ENCODE assay signal across 9 mouse cellular contexts in the genomic region with DNA sequence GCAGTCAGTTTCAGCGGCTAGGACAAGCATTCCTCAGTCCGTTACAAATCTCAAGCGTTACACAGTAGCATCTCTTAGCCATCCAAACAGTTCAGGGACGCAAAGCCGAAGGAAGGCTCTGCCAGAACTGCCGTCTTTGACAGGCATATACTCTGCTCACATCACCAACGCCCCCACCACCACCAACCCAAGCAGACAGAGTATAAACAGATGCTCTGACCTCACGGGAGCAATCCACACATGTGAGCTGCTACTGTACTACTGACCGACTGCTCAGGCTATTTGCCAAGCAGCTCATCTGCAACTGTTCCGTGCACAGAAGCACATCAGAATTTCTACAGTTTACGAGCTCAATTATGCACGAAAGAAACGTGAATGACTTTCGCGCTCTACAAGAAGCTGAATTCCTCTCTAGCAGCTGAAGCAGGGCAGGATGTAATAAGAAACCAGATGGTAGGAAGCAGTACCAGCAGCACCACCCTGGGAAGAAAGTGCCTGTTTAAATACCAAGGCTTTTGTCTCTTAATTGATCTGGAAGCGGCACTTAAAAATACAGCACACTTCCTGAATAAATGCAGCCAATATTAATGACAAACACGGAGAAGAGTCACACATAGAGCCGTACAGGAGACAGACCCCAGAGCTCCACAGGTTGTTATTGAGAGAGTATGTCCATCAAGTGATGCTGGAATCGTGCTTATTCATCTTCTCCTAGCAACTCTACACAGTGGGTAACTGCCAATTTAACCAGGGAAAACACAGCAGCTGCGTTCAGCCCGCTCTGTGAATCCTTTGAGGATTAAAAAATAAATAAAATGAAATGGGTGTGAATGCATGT. TPM values are rescaled to one million over a fixed set of nuclear protein-coding genes. Genes with fewer than 3 reads are reported as not detected.
A peak's percentile ranks its signal among the peaks of the same experiment; 100 is the strongest.
DNase-seq lines count a peak whose midpoint lies in the region; ATAC-seq and TF ChIP-seq lines count a peak whose summit lies in the region.
"Had no signal": no experiment of that assay in that cellular context is flagged by ENCODE, and none has a peak within 500 bp of the region (broad histone marks: within the 10 kb centered on the region; RNA-seq: fewer than 3 reads in every experiment).

Gene Pde1a (minus strand): TSS at position 598 of the 838 bp plus-strand sequence.

- DNase-seq in liver, embryonic 11.5 days (ENCODE audit: low spot score): peak; percentile 45
- no peak for DNase-seq in liver
- peak; percentile 49 to 51 for DNase-seq in left cerebral cortex, adult 2 months (ENCODE audit: extremely low spot score in 1 of 2, low spot score in 2 of 2)
- no peak for DNase-seq in urinary bladder, postnatal 14 days (ENCODE audit: low spot score)
- DNase-seq in ovary, postnatal 10 days (ENCODE audit: low spot score): no peak

- H3K79me2 ChIP-seq in myocyte (ENCODE audit: control insufficient read depth, insufficient read depth): no peaks in the 10 kb centered on the region

- intact Hi-C loops in left cerebral cortex, adult 2 months (cut with DNase I): loop anchor here (2.0 to 5.0 kb wide), 4 partner anchors 60 to 262 kb away; no protein-coding TSS in a partner anchor

- TF ChIP-seq CTCF in left cerebral cortex, adult 2 months (IDR thresholded peaks at IDR 0.05): no peak

- 0 out of 2 replicates have a peak within 1 kb of the TSS, but pooled peaks have one; percentile 9 for H3K4me3 ChIP-seq in liver, embryonic 11.5 days (ENCODE audit: low read depth, low read length)
- H3K4me3 ChIP-seq in embryonic facial prominence, embryonic 13.5 days: peak within 1 kb of the TSS; percentile 38
- peak within 1 kb of the TSS; percentile 28 for H3K4me3 ChIP-seq in hindbrain, embryonic 12.5 days
- H3K4me3 ChIP-seq in left cerebral cortex, adult 2 months: peak within 1 kb of the TSS; percentile 58
- no peak within 1 kb of the TSS for H3K4me3 ChIP-seq in myocyte

- no peaks in the 10 kb centered on the region for H3K4me1 ChIP-seq in liver, embryonic 11.5 days (replicated peaks; ENCODE audit: control insufficient read depth, insufficient read depth, low read length)
- H3K4me1 ChIP-seq in embryonic facial prominence, embryonic 13.5 days: peaks cover 11% of the 10 kb centered on the region; the same call in 1 of the 2 replicates
- peaks cover 11% of the 10 kb centered on the region for H3K4me1 ChIP-seq in hindbrain, embryonic 12.5 days

- no peak within 1 kb of the TSS for H3ac ChIP-seq in myocyte (ENCODE audit: control insufficient read depth, insufficient read length)

- no peak within 1 kb of the TSS for H3K9ac ChIP-seq in liver, embryonic 11.5 days (ENCODE audit: low read depth, low read length)
- H3K9ac ChIP-seq in embryonic facial prominence, embryonic 13.5 days: peak within 1 kb of the TSS; percentile 47
- H3K9ac ChIP-seq in hindbrain, embryonic 12.5 days: peak within 1 kb of the TSS; percentile 10; the same call in 1 of the 2 replicates

- no peaks in the 10 kb centered on the region for H3K36me3 ChIP-seq in liver, embryonic 11.5 days (ENCODE audit: control insufficient read depth, insufficient read depth, low read length)
- H3K36me3 ChIP-seq in embryonic facial prominence, embryonic 13.5 days: no peaks in the 10 kb centered on the region
- H3K36me3 ChIP-seq in hindbrain, embryonic 12.5 days: no peaks in the 10 kb centered on the region
- no peaks in the 10 kb centered on the region for H3K36me3 ChIP-seq in myocyte (ENCODE audit: control insufficient read depth, insufficient read depth)

- no peak; the same call in 1 of the 2 replicates for ATAC-seq in liver, embryonic 11.5 days (replicated peaks; ENCODE audit: low FRiP score)
- 0 out of 2 replicates have a peak, but pooled peaks have one; percentile 43 for ATAC-seq in embryonic facial prominence, embryonic 13.5 days (ENCODE audit: insufficient number of reproducible peaks, insufficient read depth, low FRiP score, low TSS enrichment, low read depth)
- peak; percentile 94 for ATAC-seq in hindbrain, embryonic 12.5 days (ENCODE audit: low FRiP score)

- H3K27me3 ChIP-seq in liver, embryonic 11.5 days (replicated peaks; ENCODE audit: control insufficient read depth, insufficient read depth, low read length): no peaks in the 10 kb centered on the region
- H3K27me3 ChIP-seq in embryonic facial prominence, embryonic 13.5 days: no peaks in the 10 kb centered on the region
- 0 out of 2 replicates have a peak, but pooled peaks cover 3% of the 10 kb centered on the region for H3K27me3 ChIP-seq in hindbrain, embryonic 12.5 days
- H3K27me3 ChIP-seq in myocyte (ENCODE audit: control insufficient read depth, insufficient read depth, insufficient read length): no peaks in the 10 kb centered on the region

- peak within 1 kb of the TSS; percentile 41 for H3K4me2 ChIP-seq in liver, embryonic 11.5 days
- peak within 1 kb of the TSS; percentile 68 for H3K4me2 ChIP-seq in embryonic facial prominence, embryonic 13.5 days
- H3K4me2 ChIP-seq in hindbrain, embryonic 12.5 days (replicated peaks): peak within 1 kb of the TSS; percentile 58
- peak within 1 kb of the TSS; percentile 82 for H3K4me2 ChIP-seq in myocyte (ENCODE audit: low read depth)

- H3K27ac ChIP-seq in liver, embryonic 11.5 days (ENCODE audit: low read depth, low read length): no peak within 1 kb of the TSS
- peak within 1 kb of the TSS; percentile 1; the same call in 1 of the 2 replicates for H3K27ac ChIP-seq in embryonic facial prominence, embryonic 13.5 days
- H3K27ac ChIP-seq in hindbrain, embryonic 12.5 days: no peak within 1 kb of the TSS
- H3K27ac ChIP-seq in left cerebral cortex, adult 2 months: peak within 1 kb of the TSS; percentile 89
- H3K27ac ChIP-seq: macrophage had no signal

- no peaks in the 10 kb centered on the region for H3K9me3 ChIP-seq in liver, embryonic 11.5 days (ENCODE audit: control insufficient read depth, low read length)
- no peaks in the 10 kb centered on the region for H3K9me3 ChIP-seq in embryonic facial prominence, embryonic 13.5 days
- no peaks in the 10 kb centered on the region for H3K9me3 ChIP-seq in hindbrain, embryonic 12.5 days (replicated peaks)

- TF ChIP-seq POLR2A in myocyte (IDR thresholded peaks at IDR 0.05; ENCODE audit: insufficient read length, low read depth): no peak

- 38% methylated on average over 21 of the region's 21 CpGs for WGBS in liver, embryonic 11.5 days
- 7% methylated on average over 21 of the region's 21 CpGs for WGBS in embryonic facial prominence, embryonic 13.5 days
- WGBS in hindbrain, embryonic 12.5 days: 14% methylated on average over 21 of the region's 21 CpGs

TF ChIP-seq in myocyte, 11 proteins besides CTCF, POLR2A, EP300 and RAD21:
- TF ChIP-seq MYOG (IDR thresholded peaks at IDR 0.05; ENCODE audit: control insufficient read depth in 1 of 3, insufficient read depth in 1 of 3, insufficient read length in 2 of 3, low read depth in 2 of 3): peak in 1 of 3 experiments; percentile 22
- TF ChIP-seq USF1 (IDR thresholded peaks at IDR 0.05; ENCODE audit: low read depth): no peak
- peak in 1 of 3 experiments; percentile 42 for TF ChIP-seq MYOD1 (IDR thresholded peaks at IDR 0.05; ENCODE audit: control insufficient read depth in 1 of 3, insufficient read length in 2 of 3, low read depth in 2 of 3)
TF ChIP-seq in myocyte: peak in this region for 2.

RNA-seq across cellular contexts. Expression of gene Pde1a, which starts in this region (rescaled TPM):
- polyA plus RNA-seq in liver, embryonic 11.5 days (2014; fragmentation: Nextera tagmentation; extraction: Ambion mirVana): 16.8 and 17.6 TPM in 2 replicates
- 12.5 and 14.9 TPM in 2 replicates for polyA plus RNA-seq in embryonic facial prominence, embryonic 13.5 days (2015; fragmentation: Nextera tagmentation; extraction: Ambion mirVana)
- polyA plus RNA-seq in hindbrain, embryonic 12.5 days (2016; fragmentation: Nextera tagmentation; extraction: Ambion mirVana): 2.8 and 5.0 TPM in 2 replicates
- total RNA-seq in left cerebral cortex, adult 2 months (2021): 100 to 1,000 TPM; 142 to 145 TPM
- 0.67 TPM for polyA plus RNA-seq in myocyte (2012; fragmentation: generic; extraction: Trizol)
- polyA plus RNA-seq: macrophage had no signal

Comparison
In these comparisons a context has a peak if more than half of its experiments do, and no peak if none do; other contexts are left out.
1. DNase-seq: peak in liver, embryonic 11.5 days (single experiment) and left cerebral cortex, adult 2 months (2 of 2); none in liver (single experiment), urinary bladder, postnatal 14 days (single experiment) and ovary, postnatal 10 days (single experiment).
2. H3K27ac ChIP-seq: peak in embryonic facial prominence, embryonic 13.5 days (single experiment) and left cerebral cortex, adult 2 months (single experiment); none in liver, embryonic 11.5 days (single experiment) and hindbrain, embryonic 12.5 days (single experiment).
3. Peak in every context shown above with its lines, with median percentiles within 50 percentile points of each other: H3K4me2 ChIP-seq.